Mouse (Mus musculus) cortical plate, adult 2 months (tissue): ENCODE results near the gene Kirrel3. TPM values are rescaled to one million over a fixed set of nuclear protein-coding genes. Genes with fewer than 3 reads are reported as not detected.

Experiments used
- H3K27ac ChIP-seq: fragments of 200-500 bp; 2 replicates; pipeline ENCODE4 v1.5.1; 2012; ENCODE audit warnings: low read length, control low read depth, inconsistent platforms; ENCODE audit not compliant: insufficient read depth
- H3K4me1 ChIP-seq: fragments of 200-500 bp; 2 replicates; pipeline ENCODE4 v1.6.1; 2011; ENCODE audit warnings: low read length; ENCODE audit not compliant: control insufficient read depth, insufficient read depth
- H3K4me3 ChIP-seq: fragments of 200-500 bp; 2 replicates; pipeline ENCODE4 v1.5.1; 2011; ENCODE audit warnings: mild to moderate bottlenecking, low read length, control low read depth; ENCODE audit not compliant: insufficient read depth
- CTCF ChIP-seq: fragments of 200-500 bp; IDR thresholded peaks from 2 replicates; pipeline ENCODE4 v1.5.1; 2011; ENCODE audit warnings: mild to moderate bottlenecking, control low read depth, low read length; ENCODE audit not compliant: insufficient read depth; ENCODE audit errors: extremely low read depth
- POLR2A ChIP-seq: fragments of 200-500 bp; IDR thresholded peaks from 2 replicates; pipeline ENCODE4 v1.6.1; 2011; ENCODE audit warnings: mild to moderate bottlenecking, low read length, control low read depth; ENCODE audit not compliant: insufficient read depth; ENCODE audit errors: extremely low read depth
- polyA plus RNA-seq: library from polyadenylated mRNA; depleted of rRNA; stranded (reverse); fragments of >200 nt; gene quantifications from 2 replicates; pipeline ENCODE4 v1.2.3, GENCODE M21; 2012

Gene Kirrel3
- polyA plus RNA-seq, 1 experiment = 23.1 TPM

- H3K4me1 ChIP-seq = no peaks in the 10 kb centered on the region
- no peak overlapping the region for H3K27ac ChIP-seq
- H3K4me3 ChIP-seq = no peak overlapping the region
- TF ChIP-seq POLR2A (no peak), CTCF (no peak)
Measured at GRCm38 (mm10) chr9:34945301-34945700, 459.6 kb downstream of the Kirrel3 start.

- Histone ChIP-seq H3K27ac (no peak overlapping the region), H3K4me1 (no peaks in the 10 kb centered on the region), H3K4me3 (no peak overlapping the region)
- TF ChIP-seq POLR2A (no peak), CTCF (no peak)
Measured at GRCm38 (mm10) chr9:34947258-34947657, 461.6 kb downstream of the Kirrel3 start.

GRCm38 (mm10) chr9:34947717-34948116, 462.0 kb downstream of the Kirrel3 start:
- no peak overlapping the region for H3K4me3 ChIP-seq
- TF ChIP-seq POLR2A = no peak
- no peak for TF ChIP-seq CTCF
- no peak overlapping the region for H3K27ac ChIP-seq
- no peaks in the 10 kb centered on the region for H3K4me1 ChIP-seq

- H3K27ac ChIP-seq = no peak overlapping the region
- H3K4me3 ChIP-seq = no peak overlapping the region
- TF ChIP-seq POLR2A (no peak), CTCF (no peak)
- H3K4me1 ChIP-seq = peaks cover 2% of the 10 kb centered on the region; the same call in 1 of the 2 replicates
Measured at GRCm38 (mm10) chr9:34953420-34953819, 467.7 kb downstream of the Kirrel3 start.

- Histone ChIP-seq H3K4me1 (peaks cover 2% of the 10 kb centered on the region; the same call in 1 of the 2 replicates), H3K27ac (no peak overlapping the region), H3K4me3 (no peak overlapping the region)
- TF ChIP-seq POLR2A = no peak
- peak; percentile 42; the same call in 1 of the 2 replicates for TF ChIP-seq CTCF
Measured at GRCm38 (mm10) chr9:34954212-34954611, 468.5 kb downstream of the Kirrel3 start.

GRCm38 (mm10) chr9:34956512-34956911, 470.8 kb downstream of the Kirrel3 start:
- Histone ChIP-seq H3K27ac (no peak overlapping the region), H3K4me3 (no peak overlapping the region), H3K4me1 (peaks cover 2% of the 10 kb centered on the region; the same call in 1 of the 2 replicates)
- TF ChIP-seq CTCF = no peak
- TF ChIP-seq POLR2A = no peak

GRCm38 (mm10) chr9:34957691-34958090, 472.0 kb downstream of the Kirrel3 start:
- H3K4me3 ChIP-seq = no peak overlapping the region
- peaks cover 2% of the 10 kb centered on the region; the same call in 1 of the 2 replicates for H3K4me1 ChIP-seq
- H3K27ac ChIP-seq = no peak overlapping the region
- TF ChIP-seq CTCF (no peak), POLR2A (no peak)

GRCm38 (mm10) chr9:34958183-34958830, 472.6 kb downstream of the Kirrel3 start:
- peaks cover 2% of the 10 kb centered on the region; the same call in 1 of the 2 replicates for H3K4me1 ChIP-seq
- no peak overlapping the region for H3K27ac ChIP-seq
- no peak for TF ChIP-seq POLR2A
- no peak for TF ChIP-seq CTCF
- H3K4me3 ChIP-seq = no peak overlapping the region

- H3K4me1 ChIP-seq = peaks cover 2% of the 10 kb centered on the region; the same call in 1 of the 2 replicates
- TF ChIP-seq POLR2A = no peak
- TF ChIP-seq CTCF = no peak
- no peak overlapping the region for H3K4me3 ChIP-seq
- H3K27ac ChIP-seq = no peak overlapping the region
Measured at GRCm38 (mm10) chr9:34960736-34961135, 475.0 kb downstream of the Kirrel3 start.

GRCm38 (mm10) chr9:34961171-34961570, 475.5 kb downstream of the Kirrel3 start:
- TF ChIP-seq CTCF (no peak), POLR2A (no peak)
- H3K4me1 ChIP-seq = peaks cover 2% of the 10 kb centered on the region; the same call in 1 of the 2 replicates
- no peak overlapping the region for H3K4me3 ChIP-seq
- H3K27ac ChIP-seq = no peak overlapping the region
